Mouse (Mus musculus): ENCODE measurements at regions not wholly inside any gene's neighbourhood (a gene's known extent, or its start where the extent isn't known, plus 50 kb on each side); places are given as distances from the start of the nearest gene placed in this dataset.
"Not testable (repeated sequence)": the region's sequence is repeated elsewhere in the genome, so short reads cannot be mapped to it uniquely, and the experiment has no call there.

GRCm38 (mm10) chr9:83728428-83728827, 77.6 kb downstream of the Elovl4 start:
- 0 out of 2 replicates have a peak, but pooled peaks have one; percentile 53 for ATAC-seq (ENCODE audit: insufficient number of reproducible peaks, insufficient read depth, low FRiP score, low TSS enrichment, low read depth)
- WGBS = 83% methylated on average over 8 of the region's 8 CpGs
- H3K4me1 ChIP-seq (replicated peaks) = peaks cover 4% of the 10 kb centered on the region; the same call in 1 of the 2 replicates
- H3K4me3 ChIP-seq (replicated peaks) = no peak overlapping the region
- H3K36me3 ChIP-seq = no peaks in the 10 kb centered on the region
- no peaks in the 10 kb centered on the region for H3K9me3 ChIP-seq
- no peak overlapping the region for H3K27ac ChIP-seq
- H3K9ac ChIP-seq (replicated peaks) = no peak overlapping the region
- no peaks in the 10 kb centered on the region for H3K27me3 ChIP-seq
- no peak overlapping the region for H3K4me2 ChIP-seq

GRCm38 (mm10) chr9:83727462-83728189, 78.5 kb downstream of the Elovl4 start:
- H3K4me1 ChIP-seq (replicated peaks) = peaks cover 4% of the 10 kb centered on the region; the same call in 1 of the 2 replicates
- H3K9ac ChIP-seq (replicated peaks) = 0 out of 2 replicates have a peak overlapping the region, but pooled peaks have one; percentile 27
- H3K4me2 ChIP-seq = peak overlapping the region; percentile 54
- ATAC-seq (ENCODE audit: insufficient number of reproducible peaks, insufficient read depth, low FRiP score, low TSS enrichment, low read depth) = peak; percentile 75; the same call in 1 of the 2 replicates
- H3K9me3 ChIP-seq = no peaks in the 10 kb centered on the region
- no peaks in the 10 kb centered on the region for H3K27me3 ChIP-seq
- H3K27ac ChIP-seq = no peak overlapping the region
- H3K36me3 ChIP-seq = no peaks in the 10 kb centered on the region
- 12% methylated on average over 14 of the region's 14 CpGs for WGBS
- peak overlapping the region; percentile 30 for H3K4me3 ChIP-seq (replicated peaks)

- Histone ChIP-seq H3K4me3 (replicated peaks) (peak overlapping the region; percentile 30), H3K36me3 (no peaks in the 10 kb centered on the region), H3K27ac (no peak overlapping the region), H3K9me3 (no peaks in the 10 kb centered on the region), H3K9ac (replicated peaks) (0 out of 2 replicates have a peak overlapping the region, but pooled peaks have one; percentile 27), H3K4me2 (peak overlapping the region; percentile 54), H3K4me1 (replicated peaks) (peaks cover 4% of the 10 kb centered on the region; the same call in 1 of the 2 replicates), H3K27me3 (no peaks in the 10 kb centered on the region)
- 48% methylated on average over 16 of the region's 16 CpGs for WGBS
- no peak for ATAC-seq (ENCODE audit: insufficient number of reproducible peaks, insufficient read depth, low FRiP score, low TSS enrichment, low read depth)
These were observed 79.1 kb downstream of the Elovl4 start for GRCm38 (mm10) chr9:83726979-83727378.

- H3K4me2 ChIP-seq = no peak overlapping the region
- no peak for ATAC-seq (ENCODE audit: insufficient number of reproducible peaks, insufficient read depth, low FRiP score, low TSS enrichment, low read depth)
- H3K4me1 ChIP-seq (replicated peaks) = peaks cover 4% of the 10 kb centered on the region; the same call in 1 of the 2 replicates
- H3K9me3 ChIP-seq = no peaks in the 10 kb centered on the region
- H3K9ac ChIP-seq (replicated peaks) = no peak overlapping the region
- no peaks in the 10 kb centered on the region for H3K36me3 ChIP-seq
- H3K27me3 ChIP-seq = no peaks in the 10 kb centered on the region
- 58% methylated on average over 9 of the region's 9 CpGs for WGBS
- no peak overlapping the region for H3K27ac ChIP-seq
- H3K4me3 ChIP-seq (replicated peaks) = no peak overlapping the region
These were observed 80.0 kb downstream of the Elovl4 start for GRCm38 (mm10) chr9:83726105-83726504.

GRCm38 (mm10) chr9:83725545-83725944, 80.5 kb downstream of the Elovl4 start:
- ATAC-seq (ENCODE audit: insufficient number of reproducible peaks, insufficient read depth, low FRiP score, low TSS enrichment, low read depth) = no peak
- H3K9ac ChIP-seq (replicated peaks) = no peak overlapping the region
- H3K4me3 ChIP-seq (replicated peaks) = no peak overlapping the region
- peaks cover 4% of the 10 kb centered on the region; the same call in 1 of the 2 replicates for H3K4me1 ChIP-seq (replicated peaks)
- 81% methylated on average over 8 of the region's 8 CpGs for WGBS
- no peaks in the 10 kb centered on the region for H3K36me3 ChIP-seq
- H3K4me2 ChIP-seq = no peak overlapping the region
- no peaks in the 10 kb centered on the region for H3K9me3 ChIP-seq
- no peak overlapping the region for H3K27ac ChIP-seq
- no peaks in the 10 kb centered on the region for H3K27me3 ChIP-seq

GRCm38 (mm10) chr9:83720982-83721381, 85.1 kb downstream of the Elovl4 start:
- no peak overlapping the region for H3K9ac ChIP-seq (replicated peaks)
- 80% methylated on average over 2 of the region's 2 CpGs for WGBS
- no peak overlapping the region for H3K4me2 ChIP-seq
- H3K27me3 ChIP-seq = no peaks in the 10 kb centered on the region
- no peak for ATAC-seq (ENCODE audit: insufficient number of reproducible peaks, insufficient read depth, low FRiP score, low TSS enrichment, low read depth)
- H3K9me3 ChIP-seq = no peaks in the 10 kb centered on the region
- no peak overlapping the region for H3K27ac ChIP-seq
- H3K36me3 ChIP-seq = no peaks in the 10 kb centered on the region
- peaks cover 3% of the 10 kb centered on the region for H3K4me1 ChIP-seq (replicated peaks)
- H3K4me3 ChIP-seq (replicated peaks) = no peak overlapping the region

- Histone ChIP-seq H3K9me3 (no peaks in the 10 kb centered on the region), H3K4me2 (no peak overlapping the region), H3K27me3 (no peaks in the 10 kb centered on the region), H3K36me3 (no peaks in the 10 kb centered on the region), H3K4me3 (replicated peaks) (no peak overlapping the region), H3K9ac (replicated peaks) (no peak overlapping the region), H3K4me1 (replicated peaks) (peaks cover 5% of the 10 kb centered on the region), H3K27ac (no peak overlapping the region)
- WGBS = 58% methylated on average over 4 of the region's 4 CpGs
- no peak for ATAC-seq (ENCODE audit: insufficient number of reproducible peaks, insufficient read depth, low FRiP score, low TSS enrichment, low read depth)
These were observed 86.3 kb downstream of the Elovl4 start for GRCm38 (mm10) chr9:83719811-83720210.

GRCm38 (mm10) chr9:83718084-83718483, 88.0 kb downstream of the Elovl4 start:
- H3K27ac ChIP-seq; H3K4me2 ChIP-seq; ATAC-seq (ENCODE audit: insufficient number of reproducible peaks, insufficient read depth, low FRiP score, low TSS enrichment, low read depth); H3K9ac ChIP-seq (replicated peaks); H3K9me3 ChIP-seq; H3K36me3 ChIP-seq; H3K4me3 ChIP-seq (replicated peaks); H3K4me1 ChIP-seq (replicated peaks); H3K27me3 ChIP-seq: not testable (repeated sequence)
- WGBS = 89% methylated on average over 2 of the region's 2 CpGs

- Histone ChIP-seq H3K4me3 (replicated peaks) (no peak overlapping the region), H3K4me2 (no peak overlapping the region), H3K9me3 (no peaks in the 10 kb centered on the region), H3K9ac (replicated peaks) (no peak overlapping the region), H3K4me1 (replicated peaks) (peaks cover 5% of the 10 kb centered on the region), H3K27me3 (no peaks in the 10 kb centered on the region), H3K36me3 (no peaks in the 10 kb centered on the region), H3K27ac (no peak overlapping the region)
- 67% methylated on average over 5 of the region's 5 CpGs for WGBS
- ATAC-seq (ENCODE audit: insufficient number of reproducible peaks, insufficient read depth, low FRiP score, low TSS enrichment, low read depth) = no peak
These were observed 89.8 kb downstream of the Elovl4 start for GRCm38 (mm10) chr9:83716101-83716763.

- Histone ChIP-seq H3K4me1 (replicated peaks) (no peaks in the 10 kb centered on the region), H3K9ac (replicated peaks) (no peak overlapping the region), H3K9me3 (no peaks in the 10 kb centered on the region), H3K27ac (no peak overlapping the region), H3K36me3 (no peaks in the 10 kb centered on the region), H3K27me3 (no peaks in the 10 kb centered on the region), H3K4me3 (replicated peaks) (no peak overlapping the region), H3K4me2 (no peak overlapping the region)
- 69% methylated on average over 3 of the region's 3 CpGs for WGBS
- ATAC-seq (ENCODE audit: insufficient number of reproducible peaks, insufficient read depth, low FRiP score, low TSS enrichment, low read depth) = no peak
These were observed 98.7 kb downstream of the Elovl4 start for GRCm38 (mm10) chr9:83707361-83707760.

- Histone ChIP-seq H3K9ac (replicated peaks) (no peak overlapping the region), H3K36me3 (no peaks in the 10 kb centered on the region), H3K4me2 (no peak overlapping the region), H3K27ac (no peak overlapping the region), H3K9me3 (no peaks in the 10 kb centered on the region), H3K4me3 (replicated peaks) (no peak overlapping the region), H3K4me1 (replicated peaks) (peaks cover under 1% of the 10 kb centered on the region; the same call in 1 of the 2 replicates), H3K27me3 (no peaks in the 10 kb centered on the region)
- ATAC-seq (ENCODE audit: insufficient number of reproducible peaks, insufficient read depth, low FRiP score, low TSS enrichment, low read depth) = no peak
- 82% methylated on average over 6 of the region's 6 CpGs for WGBS
These were observed 100.0 kb downstream of the Elovl4 start for GRCm38 (mm10) chr9:83706071-83706470.

All from limb, embryonic 12.5 days (tissue).